Mouse (Mus musculus): ENCODE data around the gene Nab2. TPM values are rescaled to one million over a fixed set of nuclear protein-coding genes. Genes with fewer than 3 reads are reported as not detected.

The Nab2 gene
- polyA plus RNA-seq, 1 experiment from 2014 or later = 6.8 TPM

- Histone ChIP-seq H3K9me3 (no peaks in the 10 kb centered on the region), H3K4me1 (replicated peaks) (peaks cover 70% of the 10 kb centered on the region), H3K4me3 (peak overlapping the region; percentile 69), H3K36me3 (peaks cover 19% of the 10 kb centered on the region; the same call in 1 of the 2 replicates), H3K27ac (peak overlapping the region; percentile 90), H3K27me3 (ENCODE audit: insufficient read depth, poor library complexity, severe bottlenecking) (peaks cover 74% of the 10 kb centered on the region)
- DNase-seq (ENCODE audit: low spot score) = peak; percentile 85
- 1% methylated on average over 35 of the region's 35 CpGs for WGBS
Observed at GRCm38 (mm10) chr10:127667269-127668092, 887 bp downstream of the Nab2 start.

- peaks cover 78% of the 10 kb centered on the region for H3K4me1 ChIP-seq (replicated peaks)
Observed at GRCm38 (mm10) chr10:127666501-127667268, 1.7 kb downstream of the Nab2 start, which contains the start of gene Nemp1. Nemp1 (plus strand) TSS chr10:127666901.

GRCm38 (mm10) chr10:127665366-127666181 lies 2.8 kb downstream of the Nab2 start:
- Histone ChIP-seq H3K9me3 (no peaks in the 10 kb centered on the region), H3K27ac (peak overlapping the region; percentile 90), H3K4me1 (replicated peaks) (peaks cover 89% of the 10 kb centered on the region), H3K27me3 (ENCODE audit: insufficient read depth, poor library complexity, severe bottlenecking) (peaks cover 93% of the 10 kb centered on the region), H3K4me3 (peak overlapping the region; percentile 69), H3K36me3 (peaks cover 20% of the 10 kb centered on the region; the same call in 1 of the 2 replicates)
- 2% methylated on average over 14 of the region's 14 CpGs for WGBS
- peak; percentile 55 for DNase-seq (ENCODE audit: low spot score)

More at GRCm38 (mm10) chr10:127666501-127667268, 1.7 kb downstream of the Nab2 start, which contains the start of gene Nemp1:
- Histone ChIP-seq H3K27me3 (ENCODE audit: insufficient read depth, poor library complexity, severe bottlenecking) (peaks cover 82% of the 10 kb centered on the region), H3K36me3 (peaks cover 20% of the 10 kb centered on the region; the same call in 1 of the 2 replicates), H3K9me3 (no peaks in the 10 kb centered on the region), H3K27ac (peak within 1 kb of the TSS; percentile 90), H3K4me3 (peak within 1 kb of the TSS; percentile 69)
- under 1% methylated on average over 69 of the region's 73 CpGs for WGBS
- peak; percentile 77 for DNase-seq (ENCODE audit: low spot score)

GRCm38 (mm10) chr10:127664891-127665290 lies 3.5 kb downstream of the Nab2 start:
- WGBS = 6% methylated on average over 13 of the region's 13 CpGs
- Histone ChIP-seq H3K9me3 (no peaks in the 10 kb centered on the region), H3K4me3 (peak overlapping the region; percentile 69), H3K36me3 (peaks cover 20% of the 10 kb centered on the region; the same call in 1 of the 2 replicates), H3K4me1 (replicated peaks) (peaks cover 89% of the 10 kb centered on the region), H3K27ac (no peak overlapping the region), H3K27me3 (ENCODE audit: insufficient read depth, poor library complexity, severe bottlenecking) (peaks cover 100% of the 10 kb centered on the region)
- DNase-seq (ENCODE audit: low spot score) = peak; percentile 18

GRCm38 (mm10) chr10:127664166-127664565 lies 4.2 kb downstream of the Nab2 start:
- DNase-seq (ENCODE audit: low spot score) = peak; percentile 10
- Histone ChIP-seq H3K9me3 (no peaks in the 10 kb centered on the region), H3K36me3 (peaks cover 20% of the 10 kb centered on the region; the same call in 1 of the 2 replicates), H3K27ac (no peak overlapping the region), H3K27me3 (ENCODE audit: insufficient read depth, poor library complexity, severe bottlenecking) (peaks cover 100% of the 10 kb centered on the region), H3K4me3 (peak overlapping the region; percentile 69), H3K4me1 (replicated peaks) (peaks cover 91% of the 10 kb centered on the region)
- WGBS = 15% methylated on average over 16 of the region's 16 CpGs

GRCm38 (mm10) chr10:127663590-127663989 lies 4.8 kb downstream of the Nab2 start:
- WGBS = 18% methylated on average over 5 of the region's 5 CpGs
- Histone ChIP-seq H3K4me3 (0 out of 2 replicates have a peak overlapping the region, but pooled peaks have one; percentile 69), H3K27me3 (ENCODE audit: insufficient read depth, poor library complexity, severe bottlenecking) (peaks cover 94% of the 10 kb centered on the region), H3K27ac (no peak overlapping the region), H3K36me3 (peaks cover 20% of the 10 kb centered on the region; the same call in 1 of the 2 replicates), H3K4me1 (replicated peaks) (peaks cover 85% of the 10 kb centered on the region), H3K9me3 (no peaks in the 10 kb centered on the region)
- DNase-seq (ENCODE audit: low spot score) = no peak

- H3K4me3 ChIP-seq = peak overlapping the region; percentile 35
- peaks cover 77% of the 10 kb centered on the region for H3K4me1 ChIP-seq (replicated peaks)
- H3K36me3 ChIP-seq = peaks cover 20% of the 10 kb centered on the region; the same call in 1 of the 2 replicates
- H3K27ac ChIP-seq = peak overlapping the region; percentile 62
- 12% methylated on average over 19 of the region's 19 CpGs for WGBS
- DNase-seq (ENCODE audit: low spot score) = peak; percentile 53
- H3K9me3 ChIP-seq = no peaks in the 10 kb centered on the region
- H3K27me3 ChIP-seq (ENCODE audit: insufficient read depth, poor library complexity, severe bottlenecking) = peaks cover 89% of the 10 kb centered on the region
Observed at GRCm38 (mm10) chr10:127662666-127663253, 5.6 kb downstream of the Nab2 start.

- WGBS = 5% methylated on average over 16 of the region's 16 CpGs
- peaks cover 70% of the 10 kb centered on the region for H3K4me1 ChIP-seq (replicated peaks)
- H3K9me3 ChIP-seq = no peaks in the 10 kb centered on the region
- DNase-seq (ENCODE audit: low spot score) = peak; percentile 46
- peaks cover 86% of the 10 kb centered on the region for H3K27me3 ChIP-seq (ENCODE audit: insufficient read depth, poor library complexity, severe bottlenecking)
- peak overlapping the region; percentile 62 for H3K27ac ChIP-seq
- peaks cover 20% of the 10 kb centered on the region; the same call in 1 of the 2 replicates for H3K36me3 ChIP-seq
- peak overlapping the region; percentile 35 for H3K4me3 ChIP-seq
Observed at GRCm38 (mm10) chr10:127661915-127662663, 6.3 kb downstream of the Nab2 start.

- 18% methylated on average over 14 of the region's 14 CpGs for WGBS
- Histone ChIP-seq H3K36me3 (peaks cover 20% of the 10 kb centered on the region; the same call in 1 of the 2 replicates), H3K27me3 (ENCODE audit: insufficient read depth, poor library complexity, severe bottlenecking) (peaks cover 79% of the 10 kb centered on the region), H3K4me1 (replicated peaks) (peaks cover 63% of the 10 kb centered on the region), H3K27ac (peak overlapping the region; percentile 62), H3K9me3 (no peaks in the 10 kb centered on the region), H3K4me3 (peak overlapping the region; percentile 35)
- peak; percentile 6 for DNase-seq (ENCODE audit: low spot score)
Observed at GRCm38 (mm10) chr10:127661291-127661914, 7.0 kb downstream of the Nab2 start.

GRCm38 (mm10) chr10:127659551-127659950 lies 8.8 kb downstream of the Nab2 start:
- peaks cover 60% of the 10 kb centered on the region for H3K27me3 ChIP-seq (ENCODE audit: insufficient read depth, poor library complexity, severe bottlenecking)
- H3K4me3 ChIP-seq = no peak overlapping the region
- no peaks in the 10 kb centered on the region for H3K9me3 ChIP-seq
- no peak overlapping the region for H3K27ac ChIP-seq
- H3K4me1 ChIP-seq (replicated peaks) = peaks cover 51% of the 10 kb centered on the region
- 56% methylated on average over 1 of the region's 1 CpGs for WGBS
- no peak for DNase-seq (ENCODE audit: low spot score)
- peaks cover 19% of the 10 kb centered on the region; the same call in 1 of the 2 replicates for H3K36me3 ChIP-seq

GRCm38 (mm10) chr10:127658076-127658475 lies 10.3 kb downstream of the Nab2 start:
- DNase-seq (ENCODE audit: low spot score) = no peak
- no peak overlapping the region for H3K27ac ChIP-seq
- H3K27me3 ChIP-seq (ENCODE audit: insufficient read depth, poor library complexity, severe bottlenecking) = peaks cover 46% of the 10 kb centered on the region
- H3K4me1 ChIP-seq (replicated peaks) = peaks cover 42% of the 10 kb centered on the region
- 24% methylated on average over 6 of the region's 6 CpGs for WGBS
- no peak overlapping the region for H3K4me3 ChIP-seq
- peaks cover 6% of the 10 kb centered on the region; the same call in 1 of the 2 replicates for H3K36me3 ChIP-seq
- no peaks in the 10 kb centered on the region for H3K9me3 ChIP-seq

All from hindbrain, embryonic 10.5 days (tissue).